Mouse (Mus musculus): ENCODE data around the gene Med29. TPM values are rescaled to one million over a fixed set of nuclear protein-coding genes. Genes with fewer than 3 reads are reported as not detected.

The Med29 gene
- total RNA-seq (2015; ENCODE audit: low replicate concordance) (6.3 and 9.0 TPM in 2 replicates), total RNA-seq (2017; ENCODE audit: low replicate concordance) (3.4 TPM in 1 of 2 replicates, not detected in the other)

- ATAC-seq (replicated peaks; ENCODE audit: low FRiP score, poor library complexity, severe bottlenecking): peak; percentile 99
These were observed at the start of gene Med29, which contains the start of gene Paf1 for GRCm38 (mm10) chr7:28392429-28393271. Med29 (minus strand) TSS chr7:28392708. Paf1 (plus strand) TSS chr7:28392951.

GRCm38 (mm10) chr7:28441776-28442485 lies 49.4 kb upstream of the Med29 start:
- ATAC-seq (replicated peaks; ENCODE audit: low FRiP score, poor library complexity, severe bottlenecking): no peak

- ATAC-seq (replicated peaks; ENCODE audit: low FRiP score, poor library complexity, severe bottlenecking): no peak
These were observed 48.2 kb upstream of the Med29 start for GRCm38 (mm10) chr7:28440739-28441138.

GRCm38 (mm10) chr7:28438771-28439170 lies 46.3 kb upstream of the Med29 start:
- ATAC-seq (replicated peaks; ENCODE audit: low FRiP score, poor library complexity, severe bottlenecking): no peak

GRCm38 (mm10) chr7:28437964-28438363 lies 45.5 kb upstream of the Med29 start:
- no peak for ATAC-seq (replicated peaks; ENCODE audit: low FRiP score, poor library complexity, severe bottlenecking)

GRCm38 (mm10) chr7:28436932-28437570 lies 44.5 kb upstream of the Med29 start, which contains the start of gene Gmfg:
Gmfg (plus strand) TSS chr7:28437447.
- ATAC-seq (replicated peaks; ENCODE audit: low FRiP score, poor library complexity, severe bottlenecking): peak; percentile 76

GRCm38 (mm10) chr7:28436271-28436904 lies 43.9 kb upstream of the Med29 start:
- peak; percentile 94 for ATAC-seq (replicated peaks; ENCODE audit: low FRiP score, poor library complexity, severe bottlenecking)

GRCm38 (mm10) chr7:28435660-28436259 lies 43.3 kb upstream of the Med29 start:
- ATAC-seq (replicated peaks; ENCODE audit: low FRiP score, poor library complexity, severe bottlenecking): no peak

- ATAC-seq (replicated peaks; ENCODE audit: low FRiP score, poor library complexity, severe bottlenecking): no peak
These were observed 39.7 kb upstream of the Med29 start for GRCm38 (mm10) chr7:28432252-28432651.

GRCm38 (mm10) chr7:28430512-28430911 lies 38.0 kb upstream of the Med29 start:
- no peak for ATAC-seq (replicated peaks; ENCODE audit: low FRiP score, poor library complexity, severe bottlenecking)

- no peak for ATAC-seq (replicated peaks; ENCODE audit: low FRiP score, poor library complexity, severe bottlenecking)
These were observed 35.2 kb upstream of the Med29 start for GRCm38 (mm10) chr7:28427738-28428137.

- no peak for ATAC-seq (replicated peaks; ENCODE audit: low FRiP score, poor library complexity, severe bottlenecking)
These were observed 30.5 kb upstream of the Med29 start for GRCm38 (mm10) chr7:28423018-28423417.

- ATAC-seq (replicated peaks; ENCODE audit: low FRiP score, poor library complexity, severe bottlenecking): no peak
These were observed 26.9 kb upstream of the Med29 start for GRCm38 (mm10) chr7:28419416-28419815.

GRCm38 (mm10) chr7:28418096-28418670 lies 25.7 kb upstream of the Med29 start:
- ATAC-seq (replicated peaks; ENCODE audit: low FRiP score, poor library complexity, severe bottlenecking): no peak

GRCm38 (mm10) chr7:28417368-28417767 lies 24.9 kb upstream of the Med29 start:
- ATAC-seq (replicated peaks; ENCODE audit: low FRiP score, poor library complexity, severe bottlenecking): no peak

- ATAC-seq (replicated peaks; ENCODE audit: low FRiP score, poor library complexity, severe bottlenecking): no peak
These were observed 20.3 kb upstream of the Med29 start for GRCm38 (mm10) chr7:28412826-28413225.

GRCm38 (mm10) chr7:28410841-28411475 lies 18.4 kb upstream of the Med29 start:
- ATAC-seq (replicated peaks; ENCODE audit: low FRiP score, poor library complexity, severe bottlenecking): no peak

GRCm38 (mm10) chr7:28401942-28402341 lies 9.4 kb upstream of the Med29 start:
- no peak for ATAC-seq (replicated peaks; ENCODE audit: low FRiP score, poor library complexity, severe bottlenecking)

- no peak for ATAC-seq (replicated peaks; ENCODE audit: low FRiP score, poor library complexity, severe bottlenecking)
These were observed 8.5 kb upstream of the Med29 start for GRCm38 (mm10) chr7:28401030-28401429.
